Mouse (Mus musculus) hindbrain, embryonic 14.5 days (tissue): ENCODE data around the gene Myo1e. TPM values are rescaled to one million over a fixed set of nuclear protein-coding genes. Genes with fewer than 3 reads are reported as not detected.

ENCODE experiments used
- ATAC-seq: fragments of 200-750 bp; cut with Nextera tagmentation; 2 replicates; pipeline ENCODE4 v1.8.0; 2017; ENCODE audit warnings: moderate number of reproducible peaks, mild to moderate bottlenecking, moderate TSS enrichment, moderate library complexity; ENCODE audit not compliant: low FRiP score
- DNase-seq: peaks from one replicate; pipeline ENCODE4 v3.0.0-alpha.2; 2015; ENCODE audit warnings: low spot score
- H3K27ac ChIP-seq: fragments of 300-500 bp; sonication (generic); 2 replicates; pipeline ENCODE4 v1.5.1; 2014; ENCODE audit warnings: mild to moderate bottlenecking, moderate library complexity
- H3K27me3 ChIP-seq: fragments of 300-500 bp; sonication (generic); 2 replicates; pipeline ENCODE4 v1.6.1; 2014; ENCODE audit warnings: mild to moderate bottlenecking, low read length, mixed read lengths; ENCODE audit not compliant: control insufficient read depth, insufficient read depth
- H3K36me3 ChIP-seq: fragments of 300-500 bp; sonication (generic); replicated peaks from 2 replicates; pipeline ENCODE4 v1.6.1; 2014; ENCODE audit not compliant: control insufficient read depth, insufficient read depth
- H3K4me1 ChIP-seq: fragments of 300-500 bp; sonication (generic); replicated peaks from 2 replicates; pipeline ENCODE4 v1.6.1; 2014; ENCODE audit warnings: antibody characterized with exemption, low read length, mixed read lengths; ENCODE audit not compliant: control insufficient read depth, insufficient read depth
- H3K4me2 ChIP-seq: fragments of 300-500 bp; sonication (generic); replicated peaks from 2 replicates; pipeline ENCODE4 v1.6.1; 2014; ENCODE audit warnings: mild to moderate bottlenecking, moderate library complexity
- H3K4me3 ChIP-seq: fragments of 300-500 bp; sonication (generic); replicated peaks from 2 replicates; pipeline ENCODE4 v1.5.1; 2014; ENCODE audit warnings: mild to moderate bottlenecking, low read length
- H3K9ac ChIP-seq: fragments of 300-500 bp; sonication (generic); 2 replicates; pipeline ENCODE4 v1.6.1; 2014
- H3K9me3 ChIP-seq: fragments of 300-500 bp; sonication (generic); 2 replicates; pipeline ENCODE4 v1.6.1; 2016; ENCODE audit warnings: low read length; ENCODE audit not compliant: control insufficient read depth
- WGBS: fragments of 180-500 bp; shearing (Covaris S2); extraction: QIAGEN DNeasy Blood & Tissue Kit; methylation state at CpG from one replicate; pipeline ENCODE4 v1.1.7; 2014; 5-methylcytosine and 5-hydroxymethylcytosine counted together
- polyA plus RNA-seq: library from polyadenylated mRNA; unstranded; fragments of >200 nt; fragmentation: Nextera tagmentation; extraction: Ambion mirVana; gene quantifications from 2 replicates; pipeline ENCODE4 v1.2.1, GENCODE M21; 2014

Myo1e gene
- polyA plus RNA-seq, 1 experiment from 2014 or later = 7.9 TPM

- Histone ChIP-seq H3K36me3 (no peaks in the 10 kb centered on the region), H3K9ac (no peak overlapping the region), H3K4me2 (no peak overlapping the region), H3K27me3 (no peaks in the 10 kb centered on the region), H3K4me3 (no peak overlapping the region), H3K27ac (no peak overlapping the region), H3K9me3 (no peaks in the 10 kb centered on the region), H3K4me1 (no peaks in the 10 kb centered on the region)
- no peak for DNase-seq
- ATAC-seq = no peak
- 78% methylated on average over 7 of the region's 7 CpGs for WGBS
Measured at GRCm38 (mm10) chr9:70244115-70244514, 37.0 kb downstream of the Myo1e start.

DNA sequence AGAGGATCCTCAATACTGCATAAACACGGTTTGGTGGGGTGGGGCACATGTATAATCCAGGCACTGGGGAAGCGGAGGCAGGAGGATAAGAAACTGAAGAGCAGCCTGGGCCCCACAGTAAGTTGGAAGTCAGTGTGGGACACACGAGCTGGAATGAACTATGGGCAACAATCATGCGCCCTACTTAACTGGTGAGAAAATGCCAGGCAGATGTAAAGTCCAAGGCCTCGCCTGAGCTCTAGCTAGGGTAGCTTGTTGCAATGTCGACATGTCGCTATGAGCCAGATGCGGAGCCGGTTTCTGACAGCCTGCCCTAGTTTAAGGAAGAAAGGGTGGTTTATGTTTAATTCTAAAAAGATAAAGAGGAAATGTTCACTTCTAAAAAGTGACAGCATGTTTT, 37.9 kb downstream of the Myo1e start:
- Histone ChIP-seq H3K9me3 (no peaks in the 10 kb centered on the region), H3K4me1 (no peaks in the 10 kb centered on the region), H3K27ac (no peak overlapping the region), H3K4me2 (no peak overlapping the region), H3K27me3 (no peaks in the 10 kb centered on the region), H3K4me3 (no peak overlapping the region), H3K9ac (no peak overlapping the region), H3K36me3 (no peaks in the 10 kb centered on the region)
- WGBS = 94% methylated on average over 9 of the region's 9 CpGs
- DNase-seq (no peak), ATAC-seq (no peak)

GRCm38 (mm10) chr9:70246427-70246826, 39.3 kb downstream of the Myo1e start:
- Histone ChIP-seq H3K36me3 (no peaks in the 10 kb centered on the region), H3K27me3 (no peaks in the 10 kb centered on the region), H3K4me3 (no peak overlapping the region), H3K27ac (no peak overlapping the region), H3K4me2 (no peak overlapping the region), H3K9ac (no peak overlapping the region), H3K9me3 (no peaks in the 10 kb centered on the region), H3K4me1 (no peaks in the 10 kb centered on the region)
- ATAC-seq (no peak), DNase-seq (no peak)
- WGBS = 73% methylated on average over 10 of the region's 10 CpGs

GRCm38 (mm10) chr9:70248046-70248445, 40.9 kb downstream of the Myo1e start:
- WGBS = 94% methylated on average over 6 of the region's 6 CpGs
- H3K27me3 ChIP-seq = no peaks in the 10 kb centered on the region
- DNase-seq (no peak), ATAC-seq (no peak)
- H3K27ac ChIP-seq = no peak overlapping the region
- no peak overlapping the region for H3K9ac ChIP-seq
- H3K36me3 ChIP-seq = no peaks in the 10 kb centered on the region
- no peak overlapping the region for H3K4me3 ChIP-seq
- no peaks in the 10 kb centered on the region for H3K4me1 ChIP-seq
- H3K4me2 ChIP-seq = no peak overlapping the region
- no peaks in the 10 kb centered on the region for H3K9me3 ChIP-seq

GRCm38 (mm10) chr9:70248826-70249225, 41.7 kb downstream of the Myo1e start:
- Histone ChIP-seq H3K4me1 (no peaks in the 10 kb centered on the region), H3K9me3 (no peaks in the 10 kb centered on the region), H3K27ac (no peak overlapping the region), H3K27me3 (no peaks in the 10 kb centered on the region), H3K9ac (no peak overlapping the region), H3K4me2 (no peak overlapping the region), H3K4me3 (no peak overlapping the region), H3K36me3 (no peaks in the 10 kb centered on the region)
- DNase-seq (no peak), ATAC-seq (no peak)
- 87% methylated on average over 4 of the region's 4 CpGs for WGBS

DNA sequence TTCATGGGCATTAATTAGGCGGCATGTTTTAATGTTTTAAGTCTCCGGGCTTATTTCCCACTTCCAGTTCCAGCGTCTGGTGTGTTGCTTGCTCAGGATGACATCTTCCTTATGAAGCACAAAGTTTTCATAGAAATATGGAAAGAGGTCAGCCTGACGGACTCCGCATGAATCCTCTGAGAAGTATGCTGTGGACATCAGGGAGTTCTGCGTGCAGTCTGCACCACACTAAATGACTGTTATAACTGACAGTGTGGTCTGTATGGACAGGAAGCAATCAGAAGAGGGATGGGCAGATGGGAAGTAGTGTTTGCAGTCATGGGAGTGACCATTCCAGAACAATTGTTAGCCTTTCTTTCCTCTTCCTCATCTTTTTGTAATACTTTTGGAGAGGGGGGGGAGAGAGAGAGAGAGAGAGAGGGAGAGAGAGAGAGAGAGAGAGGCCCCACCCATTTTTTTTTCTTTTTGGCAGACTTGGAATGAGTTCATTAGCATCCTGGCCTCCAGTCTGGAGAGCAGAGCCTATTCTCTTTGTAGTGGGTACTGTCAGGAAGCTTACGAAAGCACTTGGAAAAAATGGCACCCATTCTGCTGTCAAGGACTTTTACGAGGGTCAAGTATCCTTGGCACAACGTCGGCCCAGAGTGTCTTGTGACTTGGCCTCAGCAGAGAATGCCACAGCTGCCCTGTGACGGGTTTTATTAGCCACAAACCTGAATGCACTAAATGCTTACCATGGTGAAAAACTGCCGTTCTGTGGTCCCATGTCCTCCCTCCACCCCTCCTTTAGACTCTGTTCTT, 42.9 kb downstream of the Myo1e start:
- no peaks in the 10 kb centered on the region for H3K27me3 ChIP-seq
- H3K36me3 ChIP-seq = no peaks in the 10 kb centered on the region
- no peak overlapping the region for H3K27ac ChIP-seq
- H3K9me3 ChIP-seq = no peaks in the 10 kb centered on the region
- H3K4me1 ChIP-seq = no peaks in the 10 kb centered on the region
- DNase-seq (no peak), ATAC-seq (no peak)
- 63% methylated on average over 12 of the region's 12 CpGs for WGBS
- H3K4me2 ChIP-seq = no peak overlapping the region
- H3K4me3 ChIP-seq = no peak overlapping the region
- no peak overlapping the region for H3K9ac ChIP-seq

- H3K27ac ChIP-seq = no peak overlapping the region
- H3K4me2 ChIP-seq = no peak overlapping the region
- H3K4me1 ChIP-seq = no peaks in the 10 kb centered on the region
- ATAC-seq (no peak), DNase-seq (no peak)
- H3K9me3 ChIP-seq = no peaks in the 10 kb centered on the region
- WGBS = 92% methylated on average over 10 of the region's 10 CpGs
- H3K9ac ChIP-seq = no peak overlapping the region
- H3K27me3 ChIP-seq = no peaks in the 10 kb centered on the region
- H3K36me3 ChIP-seq = no peaks in the 10 kb centered on the region
- H3K4me3 ChIP-seq = no peak overlapping the region
Measured at GRCm38 (mm10) chr9:70251441-70251985, 44.4 kb downstream of the Myo1e start.

DNA sequence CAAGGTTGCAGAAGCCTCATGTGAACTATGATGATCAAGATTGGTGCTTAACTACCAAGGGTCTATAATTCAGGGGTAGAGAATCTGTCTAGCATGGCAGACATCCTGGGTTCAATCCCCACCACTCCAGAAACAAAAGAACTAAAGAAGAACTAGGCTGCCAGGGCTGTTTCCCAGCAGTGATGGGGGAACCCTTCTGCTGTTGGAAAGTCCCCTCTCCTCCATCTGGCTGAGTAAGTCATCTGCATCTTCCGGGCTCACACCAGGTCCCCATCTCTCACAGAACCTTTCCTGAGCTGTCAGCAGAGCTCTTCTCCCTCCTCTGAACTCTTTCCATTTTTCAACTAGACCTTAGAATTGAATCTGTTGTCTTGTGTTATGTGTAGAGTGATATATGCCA, 45.9 kb downstream of the Myo1e start:
- no peak for ATAC-seq
- H3K9ac ChIP-seq = no peak overlapping the region
- 90% methylated on average over 1 of the region's 1 CpGs for WGBS

DNA sequence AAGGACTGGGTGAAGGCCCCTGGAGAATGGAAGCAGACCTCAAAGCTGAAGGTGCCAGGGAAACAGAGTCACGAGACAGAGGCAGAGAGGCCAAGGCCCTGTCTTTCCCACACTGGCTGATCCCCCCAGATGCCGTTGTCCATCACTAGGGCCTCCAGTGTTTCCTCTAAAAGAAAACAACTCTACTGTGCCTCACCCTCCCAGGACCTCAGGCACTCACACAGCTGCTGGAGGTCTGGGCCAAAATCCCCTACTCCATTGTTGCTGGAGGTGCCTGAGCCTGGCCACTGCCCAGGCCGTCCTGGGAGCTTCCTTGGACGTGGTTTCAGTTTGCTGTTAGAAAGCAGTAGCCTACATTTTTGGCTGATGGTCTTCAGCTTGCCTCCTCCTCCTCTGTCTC, 47.9 kb downstream of the Myo1e start:
- 81% methylated on average over 4 of the region's 4 CpGs for WGBS
- H3K4me1 ChIP-seq = no peaks in the 10 kb centered on the region
- DNase-seq (no peak), ATAC-seq (no peak)
- H3K9me3 ChIP-seq = no peaks in the 10 kb centered on the region
- H3K4me2 ChIP-seq = no peak overlapping the region
- no peak overlapping the region for H3K9ac ChIP-seq
- H3K27ac ChIP-seq = no peak overlapping the region
- H3K36me3 ChIP-seq = no peaks in the 10 kb centered on the region
- H3K27me3 ChIP-seq = no peaks in the 10 kb centered on the region
- no peak overlapping the region for H3K4me3 ChIP-seq

More for the DNA sequence above, 45.9 kb downstream of the Myo1e start:
- no peaks in the 10 kb centered on the region for H3K4me1 ChIP-seq
- H3K27ac ChIP-seq = no peak overlapping the region
- no peaks in the 10 kb centered on the region for H3K36me3 ChIP-seq
- H3K4me2 ChIP-seq = no peak overlapping the region
- H3K27me3 ChIP-seq = no peaks in the 10 kb centered on the region
- DNase-seq = no peak
- H3K9me3 ChIP-seq = no peaks in the 10 kb centered on the region
- no peak overlapping the region for H3K4me3 ChIP-seq
